Comparison of ENCODE assay signal across 8 mouse cellular contexts in genomic region chr3:92081285-92081931, GRCm38 (mm10). TPM values are rescaled to one million over a fixed set of nuclear protein-coding genes. Genes with fewer than 3 reads are reported as not detected.
DNase-seq lines count a peak whose midpoint lies in the region; ATAC-seq lines count a peak whose summit lies in the region.

No protein-coding gene starts in this region.

- peak overlapping the region; percentile 92 for H3K4me2 ChIP-seq in forebrain, embryonic 16.5 days (ENCODE audit: low read length)

- under 1% methylated on average over 71 of the region's 76 CpGs for WGBS in forebrain, embryonic 16.5 days
- WGBS in hindbrain, embryonic 10.5 days: under 1% methylated on average over 76 of the region's 76 CpGs

- H3K9me3 ChIP-seq in forebrain, embryonic 16.5 days (ENCODE audit: control insufficient read depth, low read length): no peaks in the 10 kb centered on the region
- no peaks in the 10 kb centered on the region for H3K9me3 ChIP-seq in hindbrain, embryonic 10.5 days

- no peak overlapping the region for H3K27ac ChIP-seq in brown adipose tissue, adult 24 weeks (replicated peaks; ENCODE audit: low read depth, low read length)
- H3K27ac ChIP-seq in forebrain, embryonic 16.5 days (ENCODE audit: low read length): peak overlapping the region; percentile 86
- peak overlapping the region; percentile 84 for H3K27ac ChIP-seq in hindbrain, embryonic 10.5 days

- H3K27me3 ChIP-seq in forebrain, embryonic 16.5 days (replicated peaks; ENCODE audit: control insufficient read depth, insufficient read depth, low read length): peaks cover 25% of the 10 kb centered on the region
- peaks cover 50% of the 10 kb centered on the region for H3K27me3 ChIP-seq in hindbrain, embryonic 10.5 days (ENCODE audit: insufficient read depth, poor library complexity, severe bottlenecking)

- H3K4me1 ChIP-seq in brown adipose tissue, adult 24 weeks (ENCODE audit: control insufficient read depth, insufficient read depth, insufficient read length, low read length): no peaks in the 10 kb centered on the region
- H3K4me1 ChIP-seq in forebrain, embryonic 16.5 days (replicated peaks; ENCODE audit: control insufficient read depth, insufficient read depth, low read length): peaks cover 10% of the 10 kb centered on the region
- peaks cover 14% of the 10 kb centered on the region for H3K4me1 ChIP-seq in hindbrain, embryonic 10.5 days (replicated peaks)

- H3K4me3 ChIP-seq in brown adipose tissue, adult 24 weeks (ENCODE audit: insufficient read depth, low read depth, low read length): peak overlapping the region; percentile 67
- H3K4me3 ChIP-seq in forebrain, embryonic 16.5 days (replicated peaks; ENCODE audit: low read length): peak overlapping the region; percentile 71
- peak overlapping the region; percentile 79 for H3K4me3 ChIP-seq in hindbrain, embryonic 10.5 days

- no peaks in the 10 kb centered on the region for H3K36me3 ChIP-seq in forebrain, embryonic 16.5 days (ENCODE audit: control insufficient read depth, insufficient read depth)
- H3K36me3 ChIP-seq in hindbrain, embryonic 10.5 days: no peaks in the 10 kb centered on the region

- H3K9ac ChIP-seq in forebrain, embryonic 16.5 days (replicated peaks; ENCODE audit: low read depth, low read length): peak overlapping the region; percentile 70

- peak; percentile 77 for ATAC-seq in forebrain, embryonic 16.5 days

- DNase-seq in ES-CJ7 (ENCODE audit: low read depth, low spot score): peak; percentile 38
- DNase-seq in hindbrain, embryonic 10.5 days (ENCODE audit: low spot score): peak; percentile 72
- DNase-seq in layer of hippocampus, postnatal 25 days (ENCODE audit: extremely low spot score in 1 of 2, low spot score in 1 of 2): peak; percentile 24 to 29
- peak; percentile 36 for DNase-seq in lung, postnatal 10 days
- peak; percentile 44 for DNase-seq in ovary, postnatal 36 days (ENCODE audit: low spot score)
- no peak for DNase-seq in c-Kit-positive CD71-positive TER-119-positive erythroid progenitor cells, embryonic 14.5 days (ENCODE audit: low spot score)

RNA-seq across cellular contexts. Expression of gene Lor, which starts 1.5 kb away (rescaled TPM):
- polyA plus RNA-seq in brown adipose tissue, adult 24 weeks (2012; ENCODE audit: insufficient read depth, insufficient read length, missing spikeins): 1.1 and 3.2 TPM in 2 replicates
- 2.3 and 2.7 TPM in 2 replicates for polyA plus RNA-seq in forebrain, embryonic 16.5 days (2015; fragmentation: Nextera tagmentation; extraction: Ambion mirVana)
- 0.46 and 1.7 TPM in 2 replicates for polyA plus RNA-seq in hindbrain, embryonic 10.5 days (2016; fragmentation: Nextera tagmentation; extraction: Ambion mirVana)
- 1 to 10 TPM; 4.7 to 4.8 TPM for total RNA-seq in layer of hippocampus, postnatal 25 days (2021)

RNA-seq across cellular contexts. Expression of gene Prr9, which starts 42.3 kb away (rescaled TPM):
- polyA plus RNA-seq in brown adipose tissue, adult 24 weeks (2012; ENCODE audit: insufficient read depth, insufficient read length, missing spikeins): not detected in 2 replicates
- not detected in 2 replicates for polyA plus RNA-seq in forebrain, embryonic 16.5 days (2015; fragmentation: Nextera tagmentation; extraction: Ambion mirVana)
- polyA plus RNA-seq in hindbrain, embryonic 10.5 days (2016; fragmentation: Nextera tagmentation; extraction: Ambion mirVana): not detected in 2 replicates
- total RNA-seq in layer of hippocampus, postnatal 25 days (2021): not detected
